Mouse (Mus musculus) heart, postnatal 0 days (tissue): ENCODE measurements around the gene Marc2. TPM values are rescaled to one million over a fixed set of nuclear protein-coding genes. Genes with fewer than 3 reads are reported as not detected.

Source experiments
- ATAC-seq: fragments of 200-750 bp; cut with Nextera tagmentation; 2 replicates; pipeline ENCODE4 v1.8.0; 2017; ENCODE audit warnings: low read depth, moderate number of reproducible peaks, moderate library complexity; ENCODE audit not compliant: insufficient read depth
- DNase-seq: peaks from one replicate; pipeline ENCODE4 v3.0.0-alpha.2; 2016; ENCODE audit warnings: low spot score
- H3K27ac ChIP-seq: fragments of 300-500 bp; sonication (generic); 2 replicates; pipeline ENCODE4 v1.5.1; 2014; ENCODE audit warnings: low read depth, mild to moderate bottlenecking
- H3K27me3 ChIP-seq: fragments of 300-500 bp; sonication (generic); 2 replicates; pipeline ENCODE4 v1.6.1; 2014; ENCODE audit warnings: low read length, mixed read lengths; ENCODE audit not compliant: control insufficient read depth, insufficient read depth
- H3K36me3 ChIP-seq: fragments of 300-500 bp; sonication (generic); replicated peaks from 2 replicates; pipeline ENCODE4 v1.6.1; 2014; ENCODE audit warnings: low read length, mixed read lengths; ENCODE audit not compliant: control insufficient read depth, insufficient read depth
- H3K4me1 ChIP-seq: fragments of 300-500 bp; sonication (generic); 2 replicates; pipeline ENCODE4 v1.6.1; 2014; ENCODE audit warnings: antibody characterized with exemption; ENCODE audit not compliant: control insufficient read depth, insufficient read depth
- H3K4me2 ChIP-seq: fragments of 300-500 bp; sonication (generic); 2 replicates; pipeline ENCODE4 v1.6.1; 2014; ENCODE audit warnings: low read depth, mild to moderate bottlenecking, low read length, moderate library complexity
- H3K4me3 ChIP-seq: fragments of 300-500 bp; sonication (generic); 2 replicates; pipeline ENCODE4 v1.5.1; 2014; ENCODE audit warnings: low read depth, low read length
- H3K9ac ChIP-seq: fragments of 300-500 bp; sonication (generic); replicated peaks from 2 replicates; pipeline ENCODE4 v1.6.1; 2014; ENCODE audit warnings: low read depth, low read length, mixed read lengths
- H3K9me3 ChIP-seq: fragments of 300-500 bp; sonication (generic); replicated peaks from 2 replicates; pipeline ENCODE4 v1.6.1; 2016; ENCODE audit warnings: low read length; ENCODE audit not compliant: control insufficient read depth
- CTCF ChIP-seq: IDR thresholded peaks from 2 replicates; pipeline ENCODE4 v1.5.1; 2016; ENCODE audit warnings: antibody characterized with exemption, control low read depth, low read depth
- EP300 ChIP-seq: IDR thresholded peaks from 2 replicates; pipeline ENCODE4 v1.6.1; 2016; ENCODE audit warnings: antibody characterized with exemption, low read depth
- WGBS: fragments of 180-500 bp; shearing (Covaris S2); extraction: QIAGEN DNeasy Blood & Tissue Kit; methylation state at CpG from one replicate; pipeline ENCODE4 v1.1.7; 2014; 5-methylcytosine and 5-hydroxymethylcytosine counted together
- polyA plus RNA-seq: library from polyadenylated mRNA; unstranded; fragments of >200 nt; fragmentation: Nextera tagmentation; extraction: Ambion mirVana; gene quantifications from 2 replicates; pipeline ENCODE4 v1.2.1, GENCODE M21; 2015
- total RNA-seq: library from RNA; depleted of rRNA; stranded (reverse); fragments of >200 nt; gene quantifications from 2 replicates; pipeline ENCODE4 v1.2.3, GENCODE M21; 2014; ENCODE audit warnings: low replicate concordance

Gene Marc2
- total and polyA plus RNA-seq, 2 experiments from 2014 or later = 90.0 to 135 TPM

- H3K9ac ChIP-seq = 0 out of 2 replicates have a peak overlapping the region, but pooled peaks have one; percentile 14
- H3K36me3 ChIP-seq = no peaks in the 10 kb centered on the region
- H3K27ac ChIP-seq = peak overlapping the region; percentile 74
- no peaks in the 10 kb centered on the region for H3K9me3 ChIP-seq
- peak overlapping the region; percentile 47 for H3K4me2 ChIP-seq
- H3K4me3 ChIP-seq = no peak overlapping the region
- DNase-seq (no peak), ATAC-seq (0 out of 2 replicates have a peak, but pooled peaks have one; percentile 1)
- TF ChIP-seq EP300 (no peak), CTCF (no peak)
- WGBS = 56% methylated on average over 3 of the region's 3 CpGs
- H3K4me1 ChIP-seq = no peaks in the 10 kb centered on the region
- no peaks in the 10 kb centered on the region for H3K27me3 ChIP-seq
Observed at GRCm38 (mm10) chr1:184853922-184854321, 7.7 kb upstream of the Marc2 start.

GRCm38 (mm10) chr1:184853339-184853738, 7.1 kb upstream of the Marc2 start:
- Histone ChIP-seq H3K36me3 (no peaks in the 10 kb centered on the region), H3K27ac (peak overlapping the region; percentile 74), H3K4me2 (peak overlapping the region; percentile 47), H3K27me3 (no peaks in the 10 kb centered on the region), H3K4me1 (no peaks in the 10 kb centered on the region), H3K4me3 (peak overlapping the region; percentile 20), H3K9me3 (no peaks in the 10 kb centered on the region), H3K9ac (0 out of 2 replicates have a peak overlapping the region, but pooled peaks have one; percentile 14)
- no peak for TF ChIP-seq EP300
- peak; percentile 89 for TF ChIP-seq CTCF
- peak; percentile 80 for DNase-seq
- WGBS = 20% methylated on average over 5 of the region's 5 CpGs
- peak; percentile 78 for ATAC-seq

- no peaks in the 10 kb centered on the region for H3K27me3 ChIP-seq
- no peak overlapping the region for H3K9ac ChIP-seq
- H3K36me3 ChIP-seq = no peaks in the 10 kb centered on the region
- H3K4me3 ChIP-seq = no peak overlapping the region
- no peaks in the 10 kb centered on the region for H3K4me1 ChIP-seq
- peak; percentile 84 for ATAC-seq
- H3K9me3 ChIP-seq = no peaks in the 10 kb centered on the region
- peak; percentile 81 for TF ChIP-seq CTCF
- no peak for TF ChIP-seq EP300
- peak overlapping the region; percentile 65 for H3K27ac ChIP-seq
- DNase-seq = peak; percentile 92
- peak overlapping the region; percentile 51 for H3K4me2 ChIP-seq
- 14% methylated on average over 31 of the region's 31 CpGs for WGBS
Observed at GRCm38 (mm10) chr1:184851741-184852618, 5.7 kb upstream of the Marc2 start.

GRCm38 (mm10) chr1:184851166-184851565, 4.9 kb upstream of the Marc2 start:
- TF ChIP-seq EP300 (no peak), CTCF (no peak)
- DNase-seq (no peak), ATAC-seq (no peak)
- no peak overlapping the region for H3K4me3 ChIP-seq
- peak overlapping the region; percentile 65 for H3K27ac ChIP-seq
- H3K36me3 ChIP-seq = no peaks in the 10 kb centered on the region
- 38% methylated on average over 7 of the region's 7 CpGs for WGBS
- peaks cover 6% of the 10 kb centered on the region; the same call in 1 of the 2 replicates for H3K4me1 ChIP-seq
- peak overlapping the region; percentile 51; the same call in 1 of the 2 replicates for H3K4me2 ChIP-seq
- H3K9ac ChIP-seq = no peak overlapping the region
- no peaks in the 10 kb centered on the region for H3K27me3 ChIP-seq
- no peaks in the 10 kb centered on the region for H3K9me3 ChIP-seq

GRCm38 (mm10) chr1:184846973-184847372, 722 bp upstream of the Marc2 start:
- TF ChIP-seq CTCF = no peak
- TF ChIP-seq EP300 = no peak
- no peaks in the 10 kb centered on the region for H3K9me3 ChIP-seq
- 52% methylated on average over 3 of the region's 3 CpGs for WGBS
- peak overlapping the region; percentile 97; the same call in 1 of the 2 replicates for H3K4me2 ChIP-seq
- DNase-seq (no peak), ATAC-seq (no peak)
- H3K27ac ChIP-seq = no peak overlapping the region
- no peaks in the 10 kb centered on the region for H3K36me3 ChIP-seq
- no peak overlapping the region for H3K9ac ChIP-seq
- H3K4me1 ChIP-seq = peaks cover 18% of the 10 kb centered on the region
- no peak overlapping the region for H3K4me3 ChIP-seq
- no peaks in the 10 kb centered on the region for H3K27me3 ChIP-seq
